Mouse (Mus musculus): ENCODE measurements around the gene Slco6d1.

GRCm38 (mm10) chr1:98522977-98523376 is 102.1 kb downstream of the Slco6d1 start:
- TF ChIP-seq GATA1 (IDR thresholded peaks at IDR 0.05; ENCODE audit: borderline replicate concordance, low read length) (no peak), FLI1 (IDR thresholded peaks at IDR 0.05; ENCODE audit: low read length) (no peak)
